Mouse (Mus musculus): ENCODE results near the gene Nps.

- TF ChIP-seq POLR2A (IDR thresholded peaks at IDR 0.05; ENCODE audit: extremely low read depth, insufficient read depth, low read length) = no peak
- no peak for TF ChIP-seq CTCF (IDR thresholded peaks at IDR 0.05; ENCODE audit: extremely low read depth, insufficient read depth, low read length)
Measured at GRCm38 (mm10) chr7:135237152-135237551, 21.4 kb upstream of the Nps start.

Measured in cortical plate, adult 2 months (tissue).